Mouse (Mus musculus): ENCODE measurements around the gene Utp11.

DNA sequence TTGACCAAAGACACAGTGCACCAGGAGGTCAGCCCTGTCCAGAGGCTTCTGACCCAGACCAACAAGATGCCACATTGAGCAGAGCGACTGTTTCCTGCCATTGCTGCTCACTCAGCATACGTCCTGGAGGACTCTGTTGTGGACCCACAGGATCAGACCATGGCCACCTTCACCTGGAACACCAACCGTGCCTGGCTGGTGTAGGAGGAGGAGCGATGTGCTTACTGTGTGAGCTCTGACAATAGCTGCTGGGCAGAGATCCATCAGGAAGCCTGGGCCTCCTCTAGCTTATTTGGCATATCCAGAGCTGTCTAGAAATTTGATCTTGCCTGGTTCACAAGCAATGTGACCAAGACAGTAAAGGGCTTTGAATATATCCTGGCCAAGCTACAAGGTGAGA is 25.7 kb upstream of the Utp11 start:
- TF ChIP-seq CTCF (IDR thresholded peaks at IDR 0.05; ENCODE audit: low read depth) (no peak), EP300 (optimal IDR thresholded peaks at IDR 0.05) (no peak)
